Mouse (Mus musculus): ENCODE measurements at regions not wholly inside any gene's neighbourhood (a gene's known extent, or its start where the extent isn't known, plus 50 kb on each side); places are given as distances from the start of the nearest gene placed in this dataset.

DNA sequence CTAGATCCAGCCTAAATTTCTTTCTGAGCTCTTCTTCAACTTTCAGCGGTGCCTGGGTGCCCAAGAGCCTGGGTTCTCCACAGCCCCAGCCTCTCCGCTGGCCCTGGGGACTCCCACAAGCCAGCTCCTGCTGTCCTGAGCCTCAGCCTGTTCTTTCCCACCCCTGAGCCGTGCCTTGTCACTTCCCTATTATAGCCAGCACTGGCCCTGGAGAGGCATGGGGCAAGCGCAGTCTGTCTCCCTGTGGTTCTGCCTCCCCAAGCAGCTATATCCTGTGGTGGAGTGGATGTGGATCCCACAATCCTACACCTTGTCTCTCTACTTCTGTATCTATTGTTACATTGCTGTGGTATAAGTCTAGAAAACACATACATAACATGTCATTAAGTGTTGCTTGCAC is 128.6 kb upstream of the Hgf start:
- Histone ChIP-seq H3K4me2 (replicated peaks) (no peak overlapping the region), H3K4me1 (no peaks in the 10 kb centered on the region), H3K4me3 (no peak overlapping the region), H3K9ac (replicated peaks) (no peak overlapping the region), H3K27me3 (no peaks in the 10 kb centered on the region), H3K36me3 (no peaks in the 10 kb centered on the region), H3K27ac (replicated peaks) (no peak overlapping the region), H3K9me3 (no peaks in the 10 kb centered on the region)
- WGBS: 78% methylated on average over 4 of the region's 4 CpGs
- ATAC-seq (ENCODE audit: low FRiP score, low read depth): 0 out of 2 replicates have a peak, but pooled peaks have one; percentile 23

DNA sequence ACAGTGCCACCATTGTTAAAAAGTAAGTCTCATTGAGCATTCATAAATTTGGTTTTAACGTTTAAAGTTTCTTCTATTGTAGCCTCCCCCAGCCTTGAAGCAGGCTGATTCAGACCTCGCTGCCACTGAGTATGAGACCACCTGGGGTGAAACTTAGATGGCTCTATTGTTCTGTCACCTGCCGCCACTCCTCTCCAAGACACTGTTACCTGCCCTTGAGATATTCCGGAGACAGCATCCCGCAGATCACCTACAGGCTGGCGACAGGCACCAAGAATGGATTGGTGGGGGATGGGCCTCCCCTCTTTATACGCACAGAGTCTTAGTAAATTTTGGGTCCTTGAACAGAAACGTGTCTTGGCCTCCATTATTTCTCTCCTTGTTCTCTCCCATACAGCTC is 128.0 kb upstream of the Hgf start:
- no peak overlapping the region for H3K9ac ChIP-seq (replicated peaks)
- ATAC-seq (ENCODE audit: low FRiP score, low read depth): no peak
- H3K9me3 ChIP-seq: no peaks in the 10 kb centered on the region
- no peaks in the 10 kb centered on the region for H3K4me1 ChIP-seq
- no peak overlapping the region for H3K4me2 ChIP-seq (replicated peaks)
- no peaks in the 10 kb centered on the region for H3K36me3 ChIP-seq
- WGBS: 50% methylated on average over 8 of the region's 8 CpGs
- H3K27me3 ChIP-seq: no peaks in the 10 kb centered on the region
- H3K27ac ChIP-seq (replicated peaks): no peak overlapping the region
- H3K4me3 ChIP-seq: no peak overlapping the region

DNA sequence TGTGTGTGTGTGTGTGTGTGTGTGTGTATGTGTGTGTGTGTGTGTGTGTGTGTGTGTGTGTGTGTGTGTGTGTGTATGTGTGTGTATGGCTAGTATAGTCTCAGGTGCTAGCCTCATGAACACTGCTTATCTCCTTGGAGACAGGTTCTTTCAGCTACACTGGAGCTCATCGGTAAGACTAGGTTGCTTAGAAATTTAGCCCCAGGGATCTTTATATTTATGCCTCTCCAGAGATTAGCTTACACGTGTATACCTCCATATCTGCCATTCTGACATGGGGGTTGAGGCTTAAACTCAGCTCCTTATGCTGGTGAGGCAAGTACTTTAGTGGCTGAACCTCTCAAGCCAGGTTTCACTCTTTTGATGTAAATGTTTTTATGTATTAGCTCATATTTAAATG is 127.0 kb upstream of the Hgf start:
- no peaks in the 10 kb centered on the region for H3K27me3 ChIP-seq
- WGBS: 65% methylated on average over 2 of the region's 2 CpGs
- no peaks in the 10 kb centered on the region for H3K9me3 ChIP-seq
- no peak for ATAC-seq (ENCODE audit: low FRiP score, low read depth)
- no peaks in the 10 kb centered on the region for H3K36me3 ChIP-seq
- no peaks in the 10 kb centered on the region for H3K4me1 ChIP-seq
- no peak overlapping the region for H3K4me3 ChIP-seq
- no peak overlapping the region for H3K4me2 ChIP-seq (replicated peaks)
- no peak overlapping the region for H3K27ac ChIP-seq (replicated peaks)
- no peak overlapping the region for H3K9ac ChIP-seq (replicated peaks)

DNA sequence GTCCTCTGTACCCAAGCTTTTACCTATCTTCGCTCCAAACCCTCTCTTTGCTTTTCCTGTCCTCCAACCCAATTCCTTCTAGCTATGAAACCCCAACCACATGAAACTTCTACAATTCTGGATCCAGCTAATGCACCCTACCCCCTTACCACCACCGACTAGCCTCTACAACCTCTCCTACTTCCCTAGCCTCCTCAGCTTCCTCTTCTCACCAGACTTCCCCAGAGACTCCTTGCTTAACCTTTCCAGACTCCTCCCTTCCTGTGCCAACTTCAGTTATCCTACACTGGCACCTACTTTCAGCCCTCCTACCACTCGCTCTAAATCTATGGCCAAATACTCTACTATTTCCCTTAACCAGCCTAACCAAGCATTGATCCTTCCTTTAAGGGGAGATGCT is 118.7 kb upstream of the Hgf start:
- no peaks in the 10 kb centered on the region for H3K4me1 ChIP-seq
- no peak for ATAC-seq (ENCODE audit: low FRiP score, low read depth)
- no peaks in the 10 kb centered on the region for H3K36me3 ChIP-seq
- no peak overlapping the region for H3K4me3 ChIP-seq
- no peak overlapping the region for H3K9ac ChIP-seq (replicated peaks)
- H3K9me3 ChIP-seq: no peaks in the 10 kb centered on the region
- no peak overlapping the region for H3K27ac ChIP-seq (replicated peaks)
- H3K4me2 ChIP-seq (replicated peaks): no peak overlapping the region
- no peaks in the 10 kb centered on the region for H3K27me3 ChIP-seq
- 89% methylated on average over 3 of the region's 3 CpGs for WGBS

DNA sequence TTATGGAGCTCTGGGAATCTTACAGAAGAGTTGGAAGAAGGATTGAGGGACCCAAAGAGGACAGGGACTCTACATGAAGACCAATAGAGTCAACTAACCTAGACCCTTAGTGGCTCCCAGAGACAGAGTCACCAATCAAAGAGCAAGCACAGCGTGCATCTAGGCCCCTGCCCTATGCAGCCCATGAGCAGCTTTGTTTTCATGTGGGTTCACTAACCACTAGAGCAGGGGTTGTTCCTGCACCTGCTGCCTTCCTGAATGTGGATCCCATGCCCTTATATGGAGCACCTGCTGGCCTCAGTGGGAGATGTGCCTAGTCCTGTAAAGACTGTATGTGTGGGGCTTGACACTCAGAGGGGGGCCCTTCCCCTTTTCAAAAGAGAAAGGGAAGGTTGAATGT is 108.2 kb upstream of the Hgf start:
- WGBS: 68% methylated on average over 1 of the region's 1 CpGs
- Histone ChIP-seq H3K27ac (replicated peaks) (no peak overlapping the region), H3K4me2 (replicated peaks) (no peak overlapping the region), H3K4me1 (no peaks in the 10 kb centered on the region), H3K27me3 (no peaks in the 10 kb centered on the region), H3K4me3 (no peak overlapping the region), H3K36me3 (no peaks in the 10 kb centered on the region), H3K9me3 (no peaks in the 10 kb centered on the region), H3K9ac (replicated peaks) (no peak overlapping the region)
- ATAC-seq (ENCODE audit: low FRiP score, low read depth): no peak

DNA sequence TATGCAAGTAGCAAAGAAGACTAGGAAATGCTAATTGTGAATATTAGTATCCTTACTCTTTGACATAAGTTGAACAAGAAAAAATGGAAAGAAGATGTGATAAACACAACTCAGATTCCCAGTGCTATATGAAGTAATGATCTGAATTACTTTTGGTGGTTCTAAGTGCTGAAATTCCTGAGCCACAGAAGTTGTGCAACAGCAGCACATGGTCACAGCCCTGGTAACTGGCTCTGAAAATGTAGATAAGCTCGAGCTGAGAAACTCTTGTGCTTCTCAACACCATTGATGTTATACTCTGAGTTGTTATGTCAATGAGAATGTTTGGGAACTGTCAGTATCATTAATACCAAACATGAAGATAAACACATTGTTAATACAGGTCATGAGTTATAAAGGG is 106.3 kb upstream of the Hgf start:
- Histone ChIP-seq H3K4me2 (replicated peaks) (no peak overlapping the region), H3K9me3 (no peaks in the 10 kb centered on the region), H3K27me3 (no peaks in the 10 kb centered on the region), H3K4me3 (no peak overlapping the region), H3K4me1 (no peaks in the 10 kb centered on the region), H3K36me3 (no peaks in the 10 kb centered on the region), H3K27ac (replicated peaks) (no peak overlapping the region), H3K9ac (replicated peaks) (no peak overlapping the region)
- ATAC-seq (ENCODE audit: low FRiP score, low read depth): no peak
- 68% methylated on average over 1 of the region's 1 CpGs for WGBS

DNA sequence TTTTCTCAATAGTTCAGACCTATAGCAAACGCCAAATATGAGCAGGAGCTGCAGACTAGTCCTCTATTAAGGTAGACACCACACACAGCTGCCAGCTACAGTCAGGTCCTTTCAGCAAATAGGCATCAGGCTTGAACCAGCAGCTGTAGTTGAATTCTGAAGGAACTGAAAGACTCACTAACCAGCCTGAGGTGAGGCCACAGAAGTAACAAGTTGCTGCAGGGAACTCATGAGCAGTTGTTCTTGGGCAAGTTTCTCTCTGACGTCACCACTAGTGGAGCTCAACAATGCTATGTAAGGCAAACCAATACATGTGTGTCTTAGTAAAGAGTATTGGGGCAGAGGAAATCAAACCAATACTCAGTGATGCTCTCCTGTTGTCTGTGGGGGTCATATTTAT is 91.5 kb upstream of the Hgf start:
- Histone ChIP-seq H3K27ac (replicated peaks) (no peak overlapping the region), H3K4me3 (no peak overlapping the region), H3K4me1 (no peaks in the 10 kb centered on the region), H3K9ac (replicated peaks) (no peak overlapping the region), H3K36me3 (no peaks in the 10 kb centered on the region), H3K9me3 (no peaks in the 10 kb centered on the region), H3K27me3 (no peaks in the 10 kb centered on the region), H3K4me2 (replicated peaks) (no peak overlapping the region)
- 85% methylated on average over 2 of the region's 2 CpGs for WGBS
- ATAC-seq (ENCODE audit: low FRiP score, low read depth): no peak

DNA sequence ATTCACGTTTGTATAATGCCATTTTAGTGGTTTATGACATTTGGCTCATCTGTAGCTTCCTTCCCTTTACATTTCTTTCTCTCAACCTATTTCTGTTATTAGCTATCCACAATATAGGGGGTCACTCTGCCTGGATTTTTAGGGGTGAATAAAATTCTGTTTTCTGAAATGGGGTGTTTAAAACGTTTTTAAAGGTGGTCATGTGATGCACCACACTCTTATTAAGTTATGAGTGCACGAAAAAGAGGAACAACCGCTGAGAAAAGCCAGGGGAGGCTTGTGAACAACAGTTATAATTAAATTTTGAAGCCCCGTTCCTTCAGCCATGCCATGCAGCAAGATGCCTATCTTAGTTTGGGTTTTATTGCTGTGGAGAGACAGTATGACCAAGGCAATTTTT is 87.0 kb upstream of the Hgf start:
- Histone ChIP-seq H3K27me3 (no peaks in the 10 kb centered on the region), H3K4me2 (replicated peaks) (no peak overlapping the region), H3K9ac (replicated peaks) (no peak overlapping the region), H3K9me3 (no peaks in the 10 kb centered on the region), H3K27ac (replicated peaks) (no peak overlapping the region), H3K36me3 (no peaks in the 10 kb centered on the region), H3K4me3 (no peak overlapping the region), H3K4me1 (no peaks in the 10 kb centered on the region)
- WGBS: 77% methylated on average over 5 of the region's 5 CpGs
- ATAC-seq (ENCODE audit: low FRiP score, low read depth): no peak

DNA sequence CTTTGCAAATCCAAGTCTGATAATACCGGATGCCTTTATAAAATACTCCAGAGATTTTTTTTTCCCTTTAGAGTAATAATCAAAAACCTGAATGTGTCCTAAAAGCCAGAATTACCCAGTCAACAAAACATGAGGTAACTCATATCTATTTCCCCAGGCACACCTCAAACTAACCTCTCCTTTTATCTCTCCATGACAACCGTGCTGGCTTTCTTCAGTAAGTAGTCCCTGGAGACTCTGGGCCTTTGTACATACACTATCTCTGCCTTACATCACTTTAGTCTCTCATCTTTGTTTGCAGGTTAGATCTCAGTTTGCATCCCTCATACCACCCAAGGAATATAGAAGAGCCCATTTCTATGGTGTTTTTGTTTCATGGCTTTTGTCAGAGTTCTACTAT is 84.7 kb upstream of the Hgf start:
- no peaks in the 10 kb centered on the region for H3K36me3 ChIP-seq
- H3K4me2 ChIP-seq (replicated peaks): no peak overlapping the region
- H3K27me3 ChIP-seq: no peaks in the 10 kb centered on the region
- WGBS: 89% methylated on average over 2 of the region's 2 CpGs
- no peak overlapping the region for H3K9ac ChIP-seq (replicated peaks)
- no peak for ATAC-seq (ENCODE audit: low FRiP score, low read depth)
- no peak overlapping the region for H3K27ac ChIP-seq (replicated peaks)
- no peak overlapping the region for H3K4me3 ChIP-seq
- no peaks in the 10 kb centered on the region for H3K9me3 ChIP-seq
- H3K4me1 ChIP-seq: no peaks in the 10 kb centered on the region

DNA sequence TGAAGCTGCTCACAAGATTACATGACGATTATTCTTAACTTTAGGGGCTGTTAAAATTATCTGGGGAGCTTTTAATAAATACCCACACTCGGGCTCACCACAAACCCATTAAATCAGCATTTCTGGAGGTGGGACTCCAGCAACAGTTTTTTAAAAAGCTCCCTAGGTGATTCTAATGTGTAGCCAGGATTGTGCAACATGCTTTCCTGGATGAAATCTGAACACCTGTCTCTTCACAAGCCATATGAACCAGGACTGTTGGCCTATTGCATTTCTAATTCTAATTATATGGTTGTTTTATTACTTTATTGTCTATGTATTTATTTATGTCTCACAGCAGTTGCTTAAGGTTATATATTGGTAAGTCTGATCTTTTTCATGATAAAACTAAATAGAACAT is 84.1 kb upstream of the Hgf start:
- Histone ChIP-seq H3K36me3 (no peaks in the 10 kb centered on the region), H3K27ac (replicated peaks) (no peak overlapping the region), H3K4me2 (replicated peaks) (no peak overlapping the region), H3K9ac (replicated peaks) (no peak overlapping the region), H3K27me3 (no peaks in the 10 kb centered on the region), H3K4me3 (no peak overlapping the region), H3K4me1 (no peaks in the 10 kb centered on the region), H3K9me3 (no peaks in the 10 kb centered on the region)
- 89% methylated on average over 2 of the region's 2 CpGs for WGBS
- ATAC-seq (ENCODE audit: low FRiP score, low read depth): no peak

DNA sequence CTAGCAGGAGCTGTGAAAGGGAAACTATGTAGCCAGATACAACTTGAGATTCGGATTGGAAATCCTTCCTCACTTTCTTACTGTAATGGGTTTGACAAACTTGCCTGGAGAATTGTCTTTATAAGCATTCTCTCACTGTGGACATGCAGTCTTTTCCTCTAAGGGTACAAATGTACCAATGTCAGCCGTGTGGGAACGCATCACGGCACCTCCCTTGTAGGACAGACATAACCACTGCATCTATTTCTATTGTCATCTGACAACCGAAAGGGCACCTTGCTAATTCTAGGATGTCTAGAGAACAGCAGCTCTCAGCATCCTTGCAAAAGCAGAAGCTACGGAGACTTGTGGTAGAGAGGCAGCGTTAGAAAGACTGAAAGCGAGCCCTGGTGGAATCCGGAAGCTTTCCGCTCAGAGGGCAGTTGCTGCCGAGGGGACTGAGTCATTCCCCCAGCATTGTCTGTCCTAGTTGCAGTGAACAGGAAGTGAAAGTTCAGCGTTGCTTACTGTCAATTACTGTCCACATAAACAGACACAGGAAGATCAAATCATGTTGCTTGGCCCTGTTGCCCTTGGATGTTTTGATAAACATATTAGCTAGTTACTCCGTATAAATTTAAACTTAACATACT is 83.5 kb upstream of the Hgf start:
- ATAC-seq (ENCODE audit: low FRiP score, low read depth): no peak
- Histone ChIP-seq H3K9ac (replicated peaks) (no peak overlapping the region), H3K4me1 (no peaks in the 10 kb centered on the region), H3K36me3 (no peaks in the 10 kb centered on the region), H3K9me3 (no peaks in the 10 kb centered on the region), H3K4me2 (replicated peaks) (no peak overlapping the region), H3K27ac (replicated peaks) (no peak overlapping the region), H3K4me3 (no peak overlapping the region), H3K27me3 (no peaks in the 10 kb centered on the region)
- WGBS: 73% methylated on average over 13 of the region's 13 CpGs

DNA sequence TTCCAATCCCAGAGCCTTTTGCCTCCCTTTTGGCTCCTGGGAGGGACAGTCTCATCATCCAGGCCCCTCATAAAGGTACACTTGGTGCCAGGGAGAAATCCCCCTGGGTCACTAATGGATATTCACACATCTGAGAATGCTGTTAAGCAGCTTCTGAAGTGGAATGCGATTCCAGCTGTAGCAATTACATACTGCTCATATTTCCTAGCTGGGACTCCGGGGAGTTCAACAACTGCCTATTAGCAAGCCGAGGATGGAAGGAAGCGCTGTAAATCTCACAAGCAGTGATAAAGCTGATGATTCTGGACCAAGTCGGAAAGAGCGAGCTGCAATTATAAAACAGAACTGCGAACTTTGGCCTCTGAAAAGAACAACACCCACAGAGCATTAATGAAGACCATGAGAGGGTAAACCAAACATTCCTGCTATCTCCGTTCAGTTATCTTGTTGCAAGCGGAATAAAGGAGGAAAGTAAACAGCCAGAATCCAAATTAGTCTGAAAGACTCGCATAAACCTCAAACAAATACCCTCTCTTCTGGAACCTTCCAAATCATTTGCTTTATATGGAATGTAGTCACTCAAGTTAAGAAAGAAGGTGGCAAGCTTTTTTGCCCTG is 82.8 kb upstream of the Hgf start:
- 0 out of 2 replicates have a peak, but pooled peaks have one; percentile 30 for ATAC-seq (ENCODE audit: low FRiP score, low read depth)
- Histone ChIP-seq H3K4me2 (replicated peaks) (no peak overlapping the region), H3K36me3 (no peaks in the 10 kb centered on the region), H3K4me1 (no peaks in the 10 kb centered on the region), H3K9ac (replicated peaks) (no peak overlapping the region), H3K4me3 (no peak overlapping the region), H3K27ac (replicated peaks) (no peak overlapping the region), H3K27me3 (no peaks in the 10 kb centered on the region), H3K9me3 (no peaks in the 10 kb centered on the region)
- 68% methylated on average over 10 of the region's 10 CpGs for WGBS

DNA sequence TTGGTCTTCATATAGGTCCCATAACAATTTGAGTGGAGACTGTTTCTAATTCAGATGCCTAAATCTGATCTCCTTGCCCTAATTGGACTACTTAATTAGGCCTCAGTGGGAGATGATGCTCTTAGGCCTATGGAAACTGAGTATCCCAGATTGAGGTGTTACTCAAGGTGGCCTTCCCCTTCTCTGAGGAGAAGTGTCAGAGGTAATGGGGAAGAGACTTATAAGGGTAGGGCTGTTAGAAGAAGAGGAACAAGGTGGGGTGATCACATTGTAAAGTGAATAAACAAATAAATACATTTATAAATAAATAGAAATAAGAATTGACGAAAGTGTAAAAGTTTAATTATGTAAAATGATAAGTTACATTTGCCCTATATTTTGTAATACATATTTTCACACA is 65.3 kb upstream of the Hgf start:
- no peak for ATAC-seq (ENCODE audit: low FRiP score, low read depth)
- WGBS: 88% methylated on average over 1 of the region's 1 CpGs
- H3K4me1 ChIP-seq: no peaks in the 10 kb centered on the region

More for the DNA sequence above, 65.3 kb upstream of the Hgf start:
- Histone ChIP-seq H3K36me3 (no peaks in the 10 kb centered on the region), H3K4me2 (replicated peaks) (no peak overlapping the region), H3K9me3 (no peaks in the 10 kb centered on the region), H3K27ac (replicated peaks) (no peak overlapping the region), H3K4me3 (no peak overlapping the region), H3K27me3 (no peaks in the 10 kb centered on the region), H3K9ac (replicated peaks) (no peak overlapping the region)

All from midbrain, embryonic 12.5 days (tissue).